Mouse (Mus musculus) erythroblast, embryonic 14.5 days (primary cell): ENCODE measurements around the gene Ephx1. TPM values are rescaled to one million over a fixed set of nuclear protein-coding genes. Genes with fewer than 3 reads are reported as not detected.
"Not testable (repeated sequence)": the region's sequence is repeated elsewhere in the genome, so short reads cannot be mapped to it uniquely, and the experiment has no call there.

ENCODE experiments used
- H3K27me3 ChIP-seq: 2 replicates; pipeline ENCODE4 v1.6.1; 2012; ENCODE audit warnings: inconsistent platforms; ENCODE audit not compliant: control insufficient read depth
- H3K36me3 ChIP-seq: 2 replicates; pipeline ENCODE4 v1.6.1; 2012; ENCODE audit warnings: mild to moderate bottlenecking, inconsistent platforms; ENCODE audit not compliant: control insufficient read depth
- H3K4me1 ChIP-seq: 2 replicates; pipeline ENCODE4 v1.6.1; 2012; ENCODE audit warnings: inconsistent platforms; ENCODE audit not compliant: control insufficient read depth
- H3K4me3 ChIP-seq: replicated peaks from 2 replicates; pipeline ENCODE3; 2012; ENCODE audit warnings: moderate library complexity, mild to moderate bottlenecking, inconsistent platforms
- H3K9me3 ChIP-seq: 2 replicates; pipeline ENCODE4 v1.6.1; 2012; ENCODE audit warnings: low read length, inconsistent platforms, mixed read lengths; ENCODE audit not compliant: control insufficient read depth
- GATA1 ChIP-seq: IDR thresholded peaks from 2 replicates; pipeline ENCODE4 v1.6.1; 2012; ENCODE audit warnings: low read length, inconsistent platforms, mixed read lengths
- TAL1 ChIP-seq: IDR thresholded peaks from 3 replicates; pipeline ENCODE4 v1.6.1; 2012; ENCODE audit warnings: low read length, inconsistent platforms, mixed read lengths
- polyA plus RNA-seq: library from polyadenylated mRNA; stranded (reverse); fragments of >175 nt; gene quantifications from 2 replicates; pipeline ENCODE4 v1.2.3, GENCODE M21; 2012

Ephx1 gene
- polyA plus RNA-seq, 1 experiment: not detected

DNA sequence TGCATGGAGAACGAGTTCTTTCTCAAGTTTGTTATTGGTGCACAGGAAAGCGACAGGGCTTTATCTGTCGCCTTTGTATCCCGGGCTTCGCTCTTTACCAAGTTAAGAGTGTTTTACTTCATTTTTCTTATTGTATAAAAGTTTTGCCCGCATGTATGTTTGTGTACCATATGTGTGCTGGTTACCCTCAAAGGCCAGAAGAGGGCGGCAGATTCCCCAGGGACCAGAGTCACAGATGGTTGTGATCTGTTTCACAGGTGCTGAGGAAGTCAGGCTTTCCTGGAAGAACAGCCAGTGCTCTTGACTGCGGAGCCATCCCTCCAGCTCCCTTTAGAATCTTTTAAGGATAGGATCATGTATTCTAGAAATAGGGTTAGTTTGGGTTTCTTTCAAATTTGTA lies 34.0 kb downstream of the Ephx1 start:
- peaks cover 5% of the 10 kb centered on the region for H3K9me3 ChIP-seq
- H3K4me1 ChIP-seq: peaks cover 12% of the 10 kb centered on the region
- H3K27me3 ChIP-seq: peaks cover 25% of the 10 kb centered on the region
- no peaks in the 10 kb centered on the region for H3K36me3 ChIP-seq
- no peak overlapping the region for H3K4me3 ChIP-seq
- no peak for TF ChIP-seq GATA1
- no peak for TF ChIP-seq TAL1

DNA sequence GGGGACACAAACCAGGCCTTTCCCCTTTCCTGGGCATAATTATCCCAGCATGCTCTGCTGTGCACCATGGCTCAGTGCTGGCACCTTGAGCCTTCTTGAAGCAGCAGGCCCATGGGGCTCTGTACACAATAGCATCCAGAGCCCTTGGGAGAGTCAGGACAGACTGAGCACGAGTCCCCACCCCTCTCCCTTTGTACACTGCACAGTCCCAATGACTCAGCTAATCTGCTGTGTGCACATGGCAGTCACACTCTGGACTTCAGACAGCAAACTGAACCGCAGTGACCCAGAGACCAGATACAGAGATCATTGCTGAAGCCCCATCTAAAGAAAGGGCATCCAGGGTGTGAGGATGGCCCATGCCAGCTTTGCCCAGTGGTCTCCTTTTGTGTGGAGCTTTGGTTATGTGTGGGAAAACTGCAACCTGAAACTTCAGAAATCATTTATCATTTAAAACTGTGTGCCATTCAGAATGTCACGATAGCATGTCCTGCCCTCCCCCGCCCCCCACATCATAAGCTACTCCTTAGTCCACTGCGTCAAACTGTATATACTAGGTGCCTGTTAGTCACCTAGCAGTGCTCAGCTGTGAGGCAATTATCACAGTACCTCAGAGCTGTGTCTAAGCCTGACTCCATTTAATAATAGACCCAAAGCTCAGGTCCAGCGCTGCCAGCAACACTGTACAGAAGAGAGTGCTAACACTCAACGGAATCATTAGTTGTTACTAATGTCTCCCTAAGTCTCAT lies 39.2 kb downstream of the Ephx1 start:
- H3K27me3 ChIP-seq: peaks cover 25% of the 10 kb centered on the region
- H3K4me3 ChIP-seq, H3K9me3 ChIP-seq, H3K36me3 ChIP-seq: not testable (repeated sequence)
- peaks cover 14% of the 10 kb centered on the region for H3K4me1 ChIP-seq

DNA sequence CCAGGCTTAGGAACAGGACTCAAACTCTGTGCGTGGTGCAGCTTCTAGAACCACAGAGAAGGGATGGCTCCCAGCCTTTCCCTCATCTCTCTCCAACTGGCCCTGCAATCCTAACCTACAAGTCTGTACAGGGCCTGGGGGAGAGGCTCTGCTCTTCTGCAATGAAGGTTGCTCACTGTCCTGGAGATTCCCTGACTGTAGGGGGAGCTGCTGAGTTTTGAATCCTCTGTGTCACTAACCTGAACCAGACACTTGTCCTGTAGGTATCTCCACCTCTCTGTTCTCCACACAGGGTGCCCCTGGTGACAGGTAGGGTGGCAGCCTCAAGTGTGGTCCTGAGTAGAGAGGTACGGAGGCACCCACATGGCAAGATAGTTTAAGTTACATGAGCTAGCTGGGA lies 40.2 kb downstream of the Ephx1 start:
- Histone ChIP-seq H3K36me3 (no peaks in the 10 kb centered on the region), H3K4me1 (peaks cover 14% of the 10 kb centered on the region), H3K4me3 (no peak overlapping the region), H3K27me3 (peaks cover 20% of the 10 kb centered on the region), H3K9me3 (no peaks in the 10 kb centered on the region)
- TF ChIP-seq TAL1 (no peak), GATA1 (no peak)

DNA sequence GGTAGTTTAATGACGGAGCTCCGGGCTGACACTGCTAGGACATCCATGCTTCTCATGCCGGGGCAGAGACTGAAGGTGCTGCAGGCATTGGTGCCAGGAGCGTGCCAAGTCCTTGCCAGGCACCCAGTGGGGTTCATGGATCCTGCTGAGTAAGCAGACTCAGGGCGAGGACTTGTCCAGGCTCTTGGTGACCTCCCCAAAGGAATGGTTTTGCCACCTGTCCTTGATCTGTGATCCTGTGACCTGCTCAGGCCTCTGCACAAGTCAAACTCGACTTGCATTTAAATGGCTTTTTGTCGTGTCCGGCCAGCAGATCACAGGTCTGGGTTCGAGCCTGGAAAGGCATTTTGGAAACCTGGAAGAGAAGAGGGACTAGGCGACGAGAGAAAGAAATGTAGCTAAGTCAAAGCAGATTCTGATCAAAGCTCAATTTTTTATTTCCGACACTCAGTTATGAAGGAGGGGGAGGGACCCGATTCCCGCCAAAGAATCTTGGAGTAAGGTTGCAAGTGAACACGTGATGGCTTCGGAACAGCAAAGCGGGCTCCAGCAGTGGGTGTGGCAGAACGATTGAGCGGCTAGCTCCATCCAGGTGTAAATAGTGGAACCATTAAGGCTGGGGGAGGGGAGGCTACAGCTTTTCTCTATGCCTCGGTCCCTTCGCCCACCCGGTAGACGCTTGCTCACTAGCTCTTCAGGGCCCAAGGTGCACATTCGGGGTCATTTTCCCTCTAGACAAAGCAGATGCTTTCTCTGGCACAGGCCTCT lies 41.0 kb downstream of the Ephx1 start:
- peaks cover 12% of the 10 kb centered on the region for H3K27me3 ChIP-seq
- no peaks in the 10 kb centered on the region for H3K9me3 ChIP-seq
- H3K36me3 ChIP-seq: no peaks in the 10 kb centered on the region; the same call in 1 of the 2 replicates
- no peak overlapping the region for H3K4me3 ChIP-seq
- peaks cover 17% of the 10 kb centered on the region for H3K4me1 ChIP-seq
- TF ChIP-seq GATA1 (no peak), TAL1 (no peak)

DNA sequence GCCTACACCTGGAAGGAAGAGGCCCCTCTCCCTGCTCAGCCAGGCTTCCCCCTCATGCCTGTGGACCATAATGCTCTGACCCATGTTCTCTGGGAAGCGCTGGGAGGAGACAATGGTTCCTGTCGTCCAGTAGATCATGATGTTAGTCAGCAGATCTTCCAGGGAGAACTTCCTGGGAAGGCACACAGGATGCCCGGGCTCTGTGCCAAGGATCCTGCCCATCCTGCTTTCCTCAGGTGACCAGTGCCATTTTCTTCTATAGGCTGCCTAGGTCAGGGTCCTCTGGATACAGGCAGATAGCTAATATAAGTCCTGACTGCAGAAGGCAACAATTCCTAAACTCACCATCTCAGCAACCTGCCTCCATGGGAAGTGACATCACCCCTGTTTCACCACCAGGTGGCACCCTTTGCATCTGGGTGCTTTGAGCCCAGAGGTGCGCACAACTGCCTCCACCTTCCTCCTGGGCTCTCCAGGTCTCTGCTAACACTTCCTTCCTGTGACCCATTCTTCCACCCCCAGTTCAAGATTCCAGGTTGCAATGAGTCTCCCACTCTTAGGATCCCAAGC lies 44.5 kb downstream of the Ephx1 start:
- H3K36me3 ChIP-seq: peaks cover 14% of the 10 kb centered on the region
- peaks cover 5% of the 10 kb centered on the region for H3K27me3 ChIP-seq
- H3K4me3 ChIP-seq: no peak overlapping the region
- H3K9me3 ChIP-seq: no peaks in the 10 kb centered on the region
- H3K4me1 ChIP-seq: peaks cover 32% of the 10 kb centered on the region
- TF ChIP-seq GATA1 (no peak), TAL1 (no peak)

DNA sequence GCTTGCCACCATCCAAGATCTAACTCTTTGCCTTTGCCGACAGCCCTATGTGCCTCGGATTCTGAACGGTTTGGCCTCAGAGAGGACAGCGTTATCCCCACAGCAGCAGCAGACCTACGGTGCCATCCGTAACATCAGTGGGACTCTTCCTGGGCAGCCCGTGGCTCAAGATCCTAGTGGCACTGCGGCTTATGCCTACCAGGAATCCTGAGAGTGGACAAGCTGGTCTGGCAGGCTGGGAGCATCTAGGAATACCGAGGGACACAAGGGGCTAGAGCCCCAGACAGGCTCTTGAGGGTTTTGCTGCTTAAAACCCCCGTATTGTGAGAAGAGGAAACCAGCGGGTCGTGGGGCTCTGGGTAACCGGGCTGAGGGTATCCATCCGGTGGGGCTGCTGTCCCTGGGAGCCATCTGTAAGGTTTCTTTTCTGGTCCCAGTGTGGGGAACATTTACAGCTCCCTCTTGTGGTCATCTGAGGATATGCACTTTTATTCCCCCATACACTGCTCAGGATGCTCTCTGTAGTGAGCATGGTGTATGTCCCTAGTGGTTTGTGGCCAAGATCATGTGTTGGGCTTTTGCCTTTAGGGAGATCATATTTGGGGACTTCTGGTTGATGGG lies 46.5 kb downstream of the Ephx1 start:
- no peaks in the 10 kb centered on the region for H3K9me3 ChIP-seq
- peaks cover 24% of the 10 kb centered on the region for H3K4me1 ChIP-seq
- peaks cover 27% of the 10 kb centered on the region for H3K36me3 ChIP-seq

DNA sequence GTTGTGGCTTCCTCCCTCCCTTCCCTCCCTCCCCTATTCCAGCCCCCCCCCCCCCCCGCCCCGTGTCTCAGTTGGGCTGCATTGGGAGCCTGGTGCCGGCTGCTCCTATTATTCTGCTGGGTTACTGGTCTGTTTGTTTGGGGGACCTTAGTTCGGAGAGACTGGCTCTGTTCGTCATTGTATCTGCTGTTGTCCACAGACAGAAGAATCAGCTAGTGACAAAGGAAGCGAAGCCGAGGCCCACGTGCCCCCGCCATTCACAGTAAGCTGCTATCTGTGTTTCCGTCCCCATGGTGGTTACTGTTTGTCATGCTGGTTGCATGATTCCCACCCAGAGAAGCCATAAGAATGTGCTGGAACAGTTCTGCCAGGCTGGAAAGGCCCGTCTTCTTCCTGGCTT lies 47.8 kb downstream of the Ephx1 start:
- Histone ChIP-seq H3K4me3 (no peak overlapping the region), H3K4me1 (peaks cover 24% of the 10 kb centered on the region), H3K36me3 (peaks cover 35% of the 10 kb centered on the region)

More for the DNA sequence above, 46.5 kb downstream of the Ephx1 start:
- no peak overlapping the region for H3K4me3 ChIP-seq
- no peak for TF ChIP-seq TAL1
- TF ChIP-seq GATA1: no peak
- peaks cover 5% of the 10 kb centered on the region for H3K27me3 ChIP-seq

DNA sequence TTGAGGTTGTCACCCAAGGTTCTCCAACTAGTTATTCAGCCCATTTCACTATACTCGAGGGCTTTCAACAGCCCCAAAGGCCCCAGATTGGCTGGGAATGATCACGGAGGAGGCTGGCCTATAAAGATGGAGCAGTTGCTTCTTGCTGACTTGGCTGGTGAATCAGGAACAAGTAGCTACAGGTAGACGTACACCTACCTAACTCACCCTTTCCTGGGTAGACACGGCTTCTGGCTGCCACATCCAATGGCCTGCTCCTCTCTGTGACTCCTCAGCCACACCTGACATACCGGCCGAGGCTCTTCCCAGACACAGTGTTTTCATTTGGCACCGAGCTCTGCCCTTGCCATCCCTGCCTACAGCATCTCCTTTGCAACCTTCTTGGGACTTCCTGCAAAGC lies 53.4 kb downstream of the Ephx1 start:
- Histone ChIP-seq H3K4me1 (peaks cover 19% of the 10 kb centered on the region), H3K4me3 (no peak overlapping the region), H3K9me3 (no peaks in the 10 kb centered on the region), H3K36me3 (peaks cover 58% of the 10 kb centered on the region), H3K27me3 (no peaks in the 10 kb centered on the region)
- TF ChIP-seq TAL1: no peak
- no peak for TF ChIP-seq GATA1

More for the DNA sequence above, 47.8 kb downstream of the Ephx1 start:
- TF ChIP-seq GATA1 (no peak), TAL1 (no peak)
- Histone ChIP-seq H3K9me3 (no peaks in the 10 kb centered on the region), H3K27me3 (peaks cover 5% of the 10 kb centered on the region)

DNA sequence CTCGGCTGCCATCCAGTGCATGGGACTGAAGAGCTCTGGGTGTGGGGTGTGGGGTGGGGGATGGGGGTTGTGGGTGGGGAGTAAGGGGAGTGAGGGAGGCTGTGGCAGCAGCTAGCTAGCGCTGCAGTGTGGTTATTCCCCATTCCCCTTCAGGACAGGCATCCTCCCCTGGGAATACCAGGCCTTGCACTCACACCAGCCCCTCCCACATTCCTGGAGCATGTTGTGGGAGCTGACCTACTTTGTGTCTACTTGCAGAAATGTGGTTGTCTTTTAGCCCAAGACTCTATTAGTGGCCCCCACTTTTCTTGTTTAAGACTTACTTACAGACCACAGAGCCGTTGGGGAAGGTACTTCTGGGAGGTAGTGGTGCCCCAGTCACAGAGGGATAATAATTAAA lies 54.2 kb downstream of the Ephx1 start:
- no peak for TF ChIP-seq TAL1
- TF ChIP-seq GATA1: no peak
- Histone ChIP-seq H3K36me3 (peaks cover 60% of the 10 kb centered on the region), H3K9me3 (no peaks in the 10 kb centered on the region), H3K4me1 (peaks cover 19% of the 10 kb centered on the region), H3K4me3 (no peak overlapping the region), H3K27me3 (no peaks in the 10 kb centered on the region)
